Comparison of ENCODE assay signal across 8 mouse cellular contexts in genomic region chr10:83776272-83776878, GRCm38 (mm10). TPM values are rescaled to one million over a fixed set of nuclear protein-coding genes. Genes with fewer than 3 reads are reported as not detected.
DNase-seq lines count a peak whose midpoint lies in the region; ATAC-seq and TF ChIP-seq lines count a peak whose summit lies in the region.

No protein-coding gene starts in this region.

- H3K4me2 ChIP-seq in liver, embryonic 12.5 days: no peak overlapping the region

- H3K36me3 ChIP-seq in liver, adult 2 months (ENCODE audit: control insufficient read depth, insufficient read depth, low read length): no peaks in the 10 kb centered on the region
- H3K36me3 ChIP-seq in liver, embryonic 12.5 days: no peaks in the 10 kb centered on the region

- peak; percentile 16 for DNase-seq in liver, adult 2 months (ENCODE audit: extremely low read depth, low read depth, low spot score)
- peak; percentile 81 for DNase-seq in adrenal gland, postnatal 14 days
- peak; percentile 51 for DNase-seq in embryo, embryonic 9.5 days (ENCODE audit: extremely low spot score)
- peak; percentile 71 to 83 for DNase-seq in heart, postnatal 10 days
- peak; percentile 65 to 79 for DNase-seq in layer of hippocampus, postnatal 14 days (ENCODE audit: low spot score in 2 of 2)
- DNase-seq in mesoderm, embryonic 11.5 days (ENCODE audit: low read depth, low spot score): peak; percentile 79
- DNase-seq in thymus, postnatal 0 days (ENCODE audit: low spot score): peak; percentile 62

- intact Hi-C loops in heart, postnatal 10 days (cut with DNase I): loop anchor here (5.0 kb wide), 4 partner anchors 129 to 869 kb away; partner anchors contain the start of gene Appl2

- H3K27me3 ChIP-seq in liver, adult 2 months (ENCODE audit: control insufficient read depth, insufficient read depth, low read length): no peaks in the 10 kb centered on the region
- H3K27me3 ChIP-seq in liver, embryonic 12.5 days (replicated peaks): no peaks in the 10 kb centered on the region

- H3K27ac ChIP-seq in liver, adult 2 months (replicated peaks; ENCODE audit: insufficient read depth, low read depth, low read length): no peak overlapping the region
- H3K27ac ChIP-seq in liver, embryonic 12.5 days: no peak overlapping the region

- H3K9ac ChIP-seq in liver, adult 2 months (ENCODE audit: low read depth, low read length): no peak overlapping the region
- H3K9ac ChIP-seq in liver, embryonic 12.5 days: no peak overlapping the region

- WGBS in liver, adult 2 months: 43% methylated on average over 11 of the region's 11 CpGs
- 38% methylated on average over 11 of the region's 11 CpGs for WGBS in liver, embryonic 12.5 days (ENCODE audit: insufficient replicate concordance)

- no peaks in the 10 kb centered on the region for H3K79me2 ChIP-seq in liver, adult 2 months (ENCODE audit: control insufficient read depth, insufficient read depth, low read length)

- no peak overlapping the region for H3K4me3 ChIP-seq in liver, adult 2 months (ENCODE audit: insufficient read depth, low read depth, low read length)
- H3K4me3 ChIP-seq in liver, embryonic 12.5 days: no peak overlapping the region

- TF ChIP-seq CTCF in liver, adult 2 months (IDR thresholded peaks at IDR 0.05; ENCODE audit: low read depth, low read length): peak; percentile 50; the same call in 1 of the 2 replicates

- no peak for TF ChIP-seq POLR2A in liver, adult 2 months (IDR thresholded peaks at IDR 0.05; ENCODE audit: extremely low read depth, insufficient read depth, low read length)

- H3K4me1 ChIP-seq in liver, adult 2 months (ENCODE audit: control insufficient read depth, insufficient read depth, low read length): no peaks in the 10 kb centered on the region
- no peaks in the 10 kb centered on the region for H3K4me1 ChIP-seq in liver, embryonic 12.5 days

- H3K9me3 ChIP-seq in liver, embryonic 12.5 days (replicated peaks): 0 out of 2 replicates have a peak, but pooled peaks cover 9% of the 10 kb centered on the region

- no peak for ATAC-seq in liver, embryonic 12.5 days

RNA-seq across cellular contexts. Expression of gene 1500009L16Rik, which starts 53.7 kb away (rescaled TPM):
- not detected in 2 replicates for total RNA-seq in liver, adult 2 months (2014; rRNA removed)
- 0.12 TPM in 1 of 2 replicates, not detected in the other for polyA plus RNA-seq in liver, adult 2 months (2012; rRNA removed)
- 3.5 and 4.9 TPM in 2 replicates for polyA plus RNA-seq in liver, embryonic 12.5 days (2016; fragmentation: Nextera tagmentation; extraction: Ambion mirVana)
- 14.7 and 16.0 TPM in 2 replicates for total RNA-seq in adrenal gland, postnatal 14 days (2021)
- total RNA-seq in heart, postnatal 10 days (2021): 10 to 100 TPM in 1 of 2 experiments, 1 to 10 TPM in 1; 9.1 to 12.8 TPM
- 10 to 100 TPM; 22.7 to 25.6 TPM for total RNA-seq in layer of hippocampus, postnatal 14 days (2021)
- polyA plus RNA-seq in thymus, postnatal 0 days (2015; fragmentation: Nextera tagmentation; extraction: Ambion mirVana): 72.5 and 75.0 TPM in 2 replicates

Comparison
In these comparisons a context has a peak if more than half of its experiments do, and no peak if none do; other contexts are left out.
1. DNase-seq: peak in every context shown above with its lines; median percentile 81 in adrenal gland, postnatal 14 days; 79 in mesoderm, embryonic 11.5 days; 77 in heart, postnatal 10 days; 72 in layer of hippocampus, postnatal 14 days; 62 in thymus, postnatal 0 days; 51 in embryo, embryonic 9.5 days; 16 in liver, adult 2 months.
2. RNA of gene 1500009L16Rik, which starts 53.7 kb away (total RNA-seq): 22.7 to 25.6 TPM in layer of hippocampus, postnatal 14 days, 14.7 to 16.0 TPM in adrenal gland, postnatal 14 days and 9.1 to 12.8 TPM in heart, postnatal 10 days; not detected in liver, adult 2 months; every median in the first group is over 10 times any median in the second.